Mouse (Mus musculus) lung, postnatal 14 days (tissue): ENCODE data around the gene Dennd1b.

Experiments used
- DNase-seq: peaks from one replicate; pipeline ENCODE4 v3.0.0; 2021

The Dennd1b gene

GRCm38 (mm10) chr1:138963161-138963867, at the start of gene Dennd1b:
TSS of gene Dennd1b (plus strand) at chr1:138963435.
- DNase-seq: peak; percentile 74

- no peak for DNase-seq
These were observed 47.6 kb upstream of the Dennd1b start for GRCm38 (mm10) chr1:138915596-138915995.

GRCm38 (mm10) chr1:138919601-138920000, 43.6 kb upstream of the Dennd1b start:
- no peak for DNase-seq

DNA sequence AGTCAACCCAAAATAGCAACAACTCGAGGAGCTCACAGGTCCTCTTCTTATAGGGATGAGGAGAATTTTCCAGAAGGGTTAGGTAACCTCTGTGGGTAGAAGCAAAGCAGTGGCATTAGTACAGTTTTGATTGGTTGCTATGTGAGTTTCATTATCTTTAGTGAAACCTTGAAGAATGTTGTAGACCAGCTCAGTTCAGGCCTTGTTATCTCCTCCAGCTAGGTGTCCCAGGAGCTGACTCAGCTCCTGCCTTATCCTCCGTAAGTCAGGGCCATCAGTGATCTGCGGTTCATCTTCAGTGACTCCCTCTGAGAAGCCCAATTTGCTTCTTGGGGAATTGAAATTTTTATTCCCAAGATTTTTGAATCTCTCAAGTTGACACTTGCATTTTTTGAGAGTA, 43.2 kb upstream of the Dennd1b start:
- no peak for DNase-seq

DNA sequence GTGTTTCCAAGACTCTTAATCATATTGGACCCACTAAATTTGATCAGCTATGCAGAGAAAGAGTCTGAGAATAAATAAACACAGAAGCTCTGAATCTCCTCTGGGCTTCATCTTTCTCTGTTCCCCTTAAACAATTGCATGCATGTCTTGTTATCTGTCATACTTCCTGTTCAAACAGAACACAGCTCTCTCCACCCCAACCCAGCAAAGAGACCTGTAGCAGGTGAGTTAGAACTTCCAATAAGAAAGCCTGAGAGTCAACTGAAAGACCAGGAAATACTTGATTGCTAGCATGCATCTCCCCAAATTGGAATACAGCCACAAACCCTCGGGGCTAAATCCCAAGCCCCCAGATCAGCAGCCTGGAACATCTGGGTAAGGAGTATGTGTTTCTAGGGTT, 42.4 kb upstream of the Dennd1b start:
- DNase-seq: no peak

DNA sequence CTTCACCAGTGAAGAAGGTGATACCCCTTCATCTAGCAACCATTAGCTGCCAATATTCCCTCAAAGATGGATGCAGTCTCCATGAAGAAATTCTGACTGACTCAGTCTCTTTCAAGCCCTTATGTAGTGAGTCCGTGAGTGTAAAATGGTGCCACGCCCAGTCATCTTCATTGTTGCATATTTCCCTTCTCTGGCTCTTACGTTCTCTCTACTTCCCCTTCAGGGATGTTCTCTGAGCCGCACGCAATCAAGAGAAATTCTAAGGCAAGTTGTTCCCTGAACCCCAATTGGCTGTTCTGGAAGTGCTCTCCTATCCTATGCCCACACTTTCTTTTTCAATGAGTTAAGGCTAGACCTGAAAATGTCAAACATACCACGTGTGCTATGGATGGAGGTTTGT, 40.3 kb upstream of the Dennd1b start:
- DNase-seq: no peak

- DNase-seq: no peak
These were observed 39.0 kb upstream of the Dennd1b start for GRCm38 (mm10) chr1:138924282-138924681.

DNA sequence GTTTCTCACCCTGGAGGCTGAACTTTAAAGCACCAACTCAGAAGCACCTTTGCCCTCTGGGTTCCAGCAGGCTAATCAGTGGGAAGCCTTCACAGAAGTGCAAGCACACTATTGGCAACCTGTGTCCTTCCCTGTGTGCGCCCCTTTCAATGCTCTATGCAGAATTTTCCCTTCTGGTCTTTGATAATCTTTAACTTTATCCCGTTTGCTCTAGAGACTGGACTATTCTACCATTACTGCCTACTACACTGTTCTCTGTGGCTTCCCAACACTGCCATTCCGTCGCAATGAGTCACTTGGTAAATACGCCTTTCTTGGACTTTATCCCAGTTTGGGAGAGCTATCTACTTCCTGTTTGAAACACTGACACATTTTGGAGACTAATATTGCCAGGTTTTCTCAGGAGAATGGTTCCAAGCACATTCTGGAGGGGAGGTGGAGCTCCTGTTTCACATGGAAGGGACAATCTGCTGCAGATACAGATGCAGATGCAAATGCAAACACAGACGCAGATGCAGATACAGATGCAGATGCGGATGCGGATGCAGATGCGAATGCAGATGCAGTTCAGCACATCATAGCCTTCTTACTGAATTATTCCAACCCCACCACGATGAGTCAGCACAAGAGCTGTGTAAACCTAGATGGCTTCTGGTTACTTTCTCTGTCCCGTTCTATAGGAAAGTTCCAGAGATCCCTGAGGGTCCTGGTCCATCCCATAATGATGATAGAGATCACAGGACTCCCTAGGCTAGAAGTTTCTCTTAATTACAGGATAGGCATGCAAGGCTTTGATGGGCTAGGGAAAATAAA, 34.4 kb upstream of the Dennd1b start:
- DNase-seq: peak; percentile 43

GRCm38 (mm10) chr1:138929985-138930384, 33.2 kb upstream of the Dennd1b start:
- DNase-seq: no peak

- DNase-seq: no peak
These were observed 32.4 kb upstream of the Dennd1b start for GRCm38 (mm10) chr1:138930856-138931255.

DNA sequence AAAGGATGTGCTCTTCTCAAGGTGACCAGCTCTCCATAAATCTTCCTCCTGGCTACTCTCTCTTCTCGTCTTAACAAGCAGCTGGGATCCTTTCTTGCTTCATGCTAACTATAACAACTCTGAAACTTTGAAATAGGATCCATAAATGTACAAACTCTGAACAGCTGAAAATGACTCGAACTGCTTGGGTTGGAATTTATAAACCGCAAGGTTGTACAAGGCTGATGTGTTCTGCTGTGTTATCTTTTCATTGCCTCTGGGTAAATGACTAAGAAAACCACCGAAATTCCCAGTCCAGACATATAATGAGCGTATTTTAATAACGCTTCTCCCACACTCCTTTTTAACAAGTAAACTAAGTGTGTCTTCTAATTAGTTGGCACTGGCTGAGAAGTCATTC, 27.1 kb upstream of the Dennd1b start:
- DNase-seq: no peak

GRCm38 (mm10) chr1:138937686-138938370, 25.4 kb upstream of the Dennd1b start:
- no peak for DNase-seq

- no peak for DNase-seq
These were observed 23.6 kb upstream of the Dennd1b start for GRCm38 (mm10) chr1:138939579-138940139.

DNA sequence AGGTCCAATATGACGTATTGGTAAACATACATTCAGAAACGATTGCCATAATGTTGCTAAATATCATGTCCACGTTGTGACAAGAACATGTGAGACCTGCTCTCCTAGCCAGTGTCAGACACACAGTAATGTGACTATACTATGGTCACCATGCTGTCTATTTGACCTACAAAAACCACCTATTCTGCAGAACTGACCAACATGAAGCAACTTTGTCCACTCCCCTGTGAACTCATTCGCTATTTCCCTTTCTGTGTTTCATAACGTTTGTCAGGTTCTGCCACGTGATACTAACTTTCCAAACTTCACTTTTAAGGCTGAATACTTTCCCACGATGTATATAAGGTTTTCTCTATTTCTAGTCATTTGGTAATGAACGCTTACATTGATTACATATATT, 22.8 kb upstream of the Dennd1b start:
- DNase-seq: no peak

DNA sequence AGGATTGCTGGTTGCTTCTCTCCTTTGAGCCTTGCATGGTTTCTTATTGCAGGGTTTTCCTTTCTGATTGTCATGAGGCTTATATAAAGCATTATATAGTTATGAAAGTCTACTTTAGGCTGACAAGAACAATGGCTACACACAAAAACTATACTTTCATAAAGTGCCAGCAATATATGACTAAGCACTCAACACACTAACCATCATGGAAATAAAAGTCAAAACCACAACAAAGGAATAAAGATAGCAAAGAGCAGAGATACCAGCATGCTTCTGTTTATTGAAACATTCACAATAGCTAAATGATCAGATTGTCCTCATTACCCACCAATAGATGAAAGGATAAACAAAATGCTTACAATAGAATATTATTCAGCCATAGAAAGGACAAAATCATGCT, 11.1 kb upstream of the Dennd1b start:
- no peak for DNase-seq

DNA sequence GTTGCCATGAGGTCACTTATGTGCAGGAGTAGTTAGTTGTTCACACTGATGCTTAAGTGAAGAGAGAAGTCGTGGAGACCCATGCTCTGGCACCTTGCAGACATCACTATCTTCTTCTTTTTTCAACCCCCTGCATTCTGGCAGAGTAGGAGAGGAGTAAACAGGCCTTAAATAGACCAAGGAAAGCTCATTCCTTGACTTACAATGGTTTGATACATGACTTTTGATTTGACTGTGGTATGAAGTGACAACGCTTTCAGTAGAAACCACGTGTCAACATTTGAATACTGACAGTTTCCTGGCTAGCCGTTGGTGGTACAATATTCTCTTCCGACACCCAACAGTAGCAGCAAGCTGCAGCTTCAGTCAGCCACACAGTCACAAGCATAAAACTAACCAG, 8.3 kb upstream of the Dennd1b start:
- DNase-seq: no peak

DNA sequence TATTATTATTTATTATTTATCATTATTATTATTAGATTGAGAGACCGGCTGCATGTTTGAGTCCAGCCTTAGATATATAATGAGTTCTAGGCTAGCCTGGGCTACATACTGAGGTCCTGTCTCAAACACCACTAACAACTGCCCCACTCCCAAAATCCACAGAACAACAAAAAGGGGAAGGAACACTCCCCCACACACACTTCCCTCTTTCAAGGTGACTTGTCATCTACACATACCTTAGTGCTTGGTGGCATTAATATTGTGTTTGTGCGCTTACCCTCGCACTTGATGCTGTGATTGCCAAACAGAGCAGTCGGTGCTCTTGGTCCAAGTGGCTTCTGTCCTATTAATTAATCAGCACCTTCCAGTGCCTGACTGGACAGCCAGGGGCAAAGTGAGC, 7.8 kb upstream of the Dennd1b start:
- no peak for DNase-seq

GRCm38 (mm10) chr1:138956511-138956910, 6.7 kb upstream of the Dennd1b start:
- no peak for DNase-seq

DNA sequence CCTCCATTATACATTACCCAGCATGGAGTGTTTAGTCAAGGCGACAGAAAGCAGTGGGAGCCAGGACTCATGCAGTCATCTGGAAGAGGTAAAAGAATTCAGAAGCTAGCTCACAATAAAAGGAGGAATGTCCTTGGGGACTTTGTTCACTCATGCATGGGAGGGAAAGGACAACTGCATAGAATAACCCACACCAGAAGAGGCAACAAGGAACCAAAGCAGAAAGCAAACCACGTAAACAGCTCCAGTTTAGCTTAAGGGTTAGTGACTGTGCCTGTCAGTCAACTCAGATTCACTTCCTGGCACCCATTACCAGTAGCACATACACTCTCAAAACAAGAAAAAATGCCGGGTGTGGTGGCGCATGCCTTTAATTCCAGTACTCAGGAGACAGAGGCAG, 6.1 kb upstream of the Dennd1b start:
- no peak for DNase-seq

DNA sequence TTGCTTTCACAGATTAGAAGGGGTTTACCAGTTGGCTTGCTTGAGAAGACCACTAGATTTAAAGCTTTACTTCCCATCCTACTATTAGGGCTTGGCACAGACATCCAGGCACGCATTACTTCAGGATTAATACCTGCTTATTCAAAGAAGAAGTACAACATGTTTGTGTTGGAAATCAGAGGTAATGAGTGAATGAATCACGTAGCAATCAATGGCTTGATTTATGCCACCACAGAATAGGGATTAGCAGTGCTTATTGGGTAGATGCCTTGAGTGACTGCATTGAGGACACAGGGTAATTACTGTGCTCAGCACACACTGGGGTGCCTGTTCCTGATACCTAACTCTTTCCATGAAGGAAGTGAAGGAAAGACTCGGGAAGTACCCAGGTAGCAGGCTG, 4.4 kb upstream of the Dennd1b start:
- DNase-seq: no peak

DNA sequence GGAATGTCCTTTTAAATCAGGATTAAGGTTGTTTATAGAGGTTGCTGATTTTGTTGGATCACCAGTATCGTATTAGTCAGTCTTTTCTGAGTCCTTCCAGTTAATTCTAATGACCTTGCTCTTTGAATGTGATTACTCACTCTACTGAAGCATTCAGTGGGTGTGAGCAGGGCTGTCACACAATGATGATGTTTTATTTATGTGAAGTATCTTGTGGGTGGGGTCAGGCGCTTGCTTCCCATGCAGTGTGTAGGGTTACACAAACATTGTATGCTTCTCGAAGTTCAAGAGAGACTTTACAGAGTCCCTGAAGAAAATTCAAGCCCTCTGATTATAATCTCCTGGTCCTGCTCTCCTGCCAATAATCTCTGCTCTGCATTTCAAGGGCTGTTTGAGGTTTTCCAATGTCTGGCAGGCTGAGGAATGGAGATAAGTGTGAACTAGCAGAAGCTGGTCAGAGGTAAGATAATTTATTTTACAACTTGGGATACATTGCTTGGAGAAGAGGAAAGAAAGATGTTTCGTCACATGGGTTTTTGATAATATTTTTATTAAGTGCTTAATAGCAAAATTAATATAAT, 3.2 kb upstream of the Dennd1b start:
- no peak for DNase-seq

DNA sequence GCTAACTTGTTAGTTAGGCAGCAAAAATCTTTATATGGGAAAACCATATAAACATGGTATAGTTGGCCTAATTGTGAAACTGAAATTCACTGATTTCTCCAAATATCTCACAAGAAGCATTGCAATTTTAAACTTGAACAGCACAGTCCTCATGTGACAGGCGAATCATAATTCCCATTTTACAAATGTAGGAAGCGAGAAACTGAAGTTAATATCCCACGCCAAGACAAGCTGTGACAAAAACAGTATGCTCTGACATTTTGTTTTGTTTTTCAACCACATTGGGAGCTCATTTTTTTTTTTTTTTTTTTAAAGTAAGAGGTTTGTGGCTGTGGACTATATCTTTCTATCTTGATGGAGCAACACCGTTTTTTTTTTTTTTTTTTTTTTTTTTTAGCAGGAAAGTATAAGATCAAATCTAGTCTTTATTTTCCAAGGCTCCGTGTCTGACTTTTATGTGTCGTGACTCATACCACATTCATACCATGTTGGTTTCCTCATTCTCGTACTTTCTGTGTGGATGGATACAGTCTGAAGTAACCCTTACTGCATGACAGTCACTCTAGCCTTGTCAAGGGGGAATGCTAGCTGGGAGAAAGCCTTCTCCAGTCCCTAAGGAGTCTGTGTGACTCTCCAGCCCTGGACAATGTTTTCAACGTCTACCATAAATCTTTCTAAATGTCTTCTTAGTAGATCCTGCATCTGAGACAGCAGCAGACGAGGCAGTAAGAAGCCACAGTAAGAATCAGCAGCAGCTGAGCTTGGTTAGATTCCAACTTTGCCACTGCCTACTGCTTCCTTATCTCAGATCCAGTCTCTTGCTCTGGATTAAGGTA, 751 bp upstream of the Dennd1b start:
- DNase-seq: no peak
